Mouse (Mus musculus): Measurements from ENCODE around the gene Spock2. TPM values are rescaled to one million over a fixed set of nuclear protein-coding genes. Genes with fewer than 3 reads are reported as not detected.
"Not testable (repeated sequence)": the region's sequence is repeated elsewhere in the genome, so short reads cannot be mapped to it uniquely, and the experiment has no call there.

The Spock2 gene
- total RNA-seq, 2 experiments from 2014 or later = 493 to 502 TPM

- peak; percentile 67 for DNase-seq
Observed at GRCm38 (mm10) chr10:60148087-60148486, 42.1 kb downstream of the Spock2 start.

DNA sequence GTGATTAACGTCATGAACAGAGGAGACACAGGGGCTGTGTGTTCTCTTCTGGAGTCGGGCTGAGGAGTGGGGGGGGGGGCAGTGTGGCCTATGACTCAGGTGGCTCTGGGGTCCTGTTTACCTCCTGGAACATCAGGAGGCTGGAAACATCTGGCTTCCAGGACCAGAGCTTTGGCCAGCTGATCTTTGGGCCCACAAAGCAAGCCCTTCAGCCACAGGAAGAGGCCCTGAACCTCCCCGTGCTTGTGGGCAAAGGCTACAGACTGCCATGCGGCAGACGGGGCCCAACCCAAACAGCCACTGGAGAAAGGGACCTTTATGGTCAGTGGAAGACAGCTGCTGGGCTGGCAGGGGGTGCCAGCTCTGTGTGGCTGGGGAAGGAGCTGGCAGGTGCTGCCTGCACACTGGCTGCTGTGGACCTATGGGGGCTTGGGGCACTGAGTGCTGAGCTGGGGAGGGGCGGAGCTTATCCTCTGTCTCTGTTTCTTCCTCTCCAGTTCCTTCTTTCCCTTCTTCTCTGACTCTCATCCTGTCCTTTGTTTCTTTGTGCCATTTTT is 45.2 kb downstream of the Spock2 start:
- no peak for DNase-seq

GRCm38 (mm10) chr10:60156016-60156415 is 50.0 kb downstream of the Spock2 start:
- no peak for DNase-seq

- no peak for DNase-seq
Observed at GRCm38 (mm10) chr10:60158144-60158543, 52.1 kb downstream of the Spock2 start.

DNA sequence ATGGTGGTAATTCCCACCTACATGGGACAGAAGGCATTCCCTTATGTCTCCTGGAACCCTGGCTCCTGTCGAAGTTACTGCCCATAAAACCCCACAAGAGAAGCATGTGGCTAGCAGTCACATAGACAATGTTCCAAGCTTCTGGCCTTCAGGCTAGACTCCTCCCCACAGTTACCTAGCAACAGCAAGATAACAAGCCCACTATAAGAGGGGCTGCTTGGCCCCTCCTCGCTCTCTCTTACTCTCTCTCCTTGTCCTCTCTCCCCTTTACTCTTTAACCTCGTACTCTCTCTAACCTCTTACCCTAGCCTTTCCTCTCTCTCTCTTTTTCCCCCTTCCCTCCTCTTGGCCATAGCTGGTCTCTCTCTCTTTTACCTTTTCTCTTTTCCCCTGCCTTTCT is 55.4 kb downstream of the Spock2 start:
- DNase-seq = not testable (repeated sequence)

GRCm38 (mm10) chr10:60162184-60162972 is 56.4 kb downstream of the Spock2 start:
- DNase-seq = not testable (repeated sequence)

DNA sequence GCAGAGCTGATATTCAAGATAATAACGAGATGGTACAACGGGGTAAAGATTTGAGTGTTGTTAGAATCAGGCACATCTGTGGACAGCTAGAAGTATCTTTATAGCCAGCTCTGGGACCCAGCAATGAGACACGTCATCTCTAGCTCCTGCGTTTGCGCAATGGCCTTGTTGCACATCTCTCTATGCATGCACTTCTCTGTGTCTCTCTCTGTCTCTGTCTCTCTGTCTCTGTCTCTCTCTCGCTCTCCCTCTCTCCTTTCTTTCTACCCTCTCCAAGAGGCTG is 56.9 kb downstream of the Spock2 start:
- no peak for DNase-seq

GRCm38 (mm10) chr10:60164869-60165268 is 58.9 kb downstream of the Spock2 start:
- DNase-seq = no peak

DNA sequence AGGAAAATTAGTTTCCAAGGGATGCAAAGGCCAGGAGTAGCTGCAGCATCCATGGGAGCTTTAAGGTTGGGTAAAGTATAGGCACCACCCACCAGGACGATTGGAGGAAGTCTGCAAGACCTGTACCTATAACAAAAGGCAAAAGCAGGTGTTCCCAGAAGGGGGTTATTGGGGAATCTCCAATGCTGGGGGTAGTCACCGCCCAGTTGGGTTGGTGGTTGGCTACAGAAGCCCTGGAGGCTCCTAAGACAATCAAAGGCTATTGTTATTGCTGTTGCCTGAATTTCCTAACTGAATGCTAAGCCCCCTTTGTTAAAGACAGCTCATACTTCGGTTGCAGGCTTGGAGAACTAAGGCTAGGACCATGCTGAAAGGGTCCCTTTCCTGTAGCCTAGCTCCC is 60.0 kb downstream of the Spock2 start:
- DNase-seq = no peak

DNA sequence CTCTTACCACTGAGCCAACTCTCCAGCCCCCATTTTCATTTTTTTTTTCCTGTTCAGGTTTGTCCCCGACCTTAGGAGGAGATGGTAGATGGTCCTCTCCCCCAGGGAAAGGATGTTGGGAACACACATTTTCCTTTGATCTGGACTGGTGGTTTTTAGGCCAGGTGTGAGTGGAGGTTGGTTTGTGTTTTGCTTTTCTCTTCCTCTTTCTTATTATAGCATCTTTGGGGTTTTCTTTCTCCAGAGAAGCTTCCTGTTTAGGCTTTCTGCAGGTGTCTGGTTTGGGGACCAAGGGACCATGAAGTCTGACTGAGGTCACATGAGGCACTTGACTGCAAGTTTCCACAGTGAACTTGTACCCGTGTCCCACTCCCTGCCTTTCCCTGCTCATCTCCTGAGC is 62.3 kb downstream of the Spock2 start:
- DNase-seq = no peak

DNA sequence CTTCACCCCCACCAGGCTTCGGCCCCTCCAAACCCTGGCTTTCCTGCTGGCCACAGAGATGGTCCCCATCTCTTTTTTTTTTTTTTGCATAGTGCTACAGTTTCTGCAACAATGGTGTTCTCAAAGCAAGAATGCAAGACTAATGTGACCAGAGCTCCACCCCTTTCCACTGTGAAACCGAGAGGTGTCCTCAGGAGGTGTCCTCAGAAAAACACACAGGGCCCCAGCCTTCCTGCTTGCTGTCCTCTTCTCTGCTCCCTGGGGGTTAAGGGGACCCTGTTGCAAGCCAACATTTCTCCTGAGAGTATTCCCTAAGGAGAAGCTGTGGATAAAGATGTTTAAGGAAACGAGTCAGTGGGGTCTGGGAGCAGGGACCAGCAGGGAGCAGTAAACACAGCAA is 62.9 kb downstream of the Spock2 start:
- no peak for DNase-seq

DNA sequence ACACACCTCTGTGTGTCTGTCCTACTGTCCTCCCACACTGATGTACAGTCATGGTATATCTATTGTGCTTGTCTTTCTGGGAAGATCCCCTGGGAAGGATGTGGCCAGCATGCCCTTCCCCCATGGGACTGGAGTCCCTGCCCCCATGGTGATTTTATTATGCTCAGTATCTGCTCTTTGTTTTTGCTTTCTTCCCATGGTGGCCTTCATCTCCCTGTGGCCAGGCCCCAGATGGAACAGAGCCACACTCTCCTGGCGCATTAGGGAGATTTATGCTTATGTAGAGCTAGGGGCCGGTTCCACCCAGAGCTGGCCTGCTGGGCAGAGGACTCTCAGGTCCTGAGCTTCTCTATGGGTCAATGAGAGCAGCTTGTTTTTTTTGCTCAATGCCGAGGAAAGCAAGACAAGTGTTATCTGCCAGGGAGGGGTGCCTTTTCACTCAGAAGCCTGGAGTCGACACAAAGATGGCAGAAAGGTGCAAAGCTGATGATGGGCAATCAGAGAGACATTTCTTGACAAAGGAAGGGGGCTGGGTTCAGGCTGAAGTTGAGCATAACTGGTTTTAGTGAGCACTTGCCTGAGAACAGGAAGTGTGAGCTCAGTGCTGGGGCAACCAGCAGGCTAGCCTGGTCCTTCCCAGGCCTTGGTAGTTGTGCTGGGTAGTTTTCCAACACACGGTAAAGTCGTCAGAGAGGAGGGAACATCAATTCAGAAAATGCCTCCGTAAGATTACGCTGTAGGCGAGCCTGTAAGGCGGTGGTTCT is 64.5 kb downstream of the Spock2 start:
- no peak for DNase-seq

DNA sequence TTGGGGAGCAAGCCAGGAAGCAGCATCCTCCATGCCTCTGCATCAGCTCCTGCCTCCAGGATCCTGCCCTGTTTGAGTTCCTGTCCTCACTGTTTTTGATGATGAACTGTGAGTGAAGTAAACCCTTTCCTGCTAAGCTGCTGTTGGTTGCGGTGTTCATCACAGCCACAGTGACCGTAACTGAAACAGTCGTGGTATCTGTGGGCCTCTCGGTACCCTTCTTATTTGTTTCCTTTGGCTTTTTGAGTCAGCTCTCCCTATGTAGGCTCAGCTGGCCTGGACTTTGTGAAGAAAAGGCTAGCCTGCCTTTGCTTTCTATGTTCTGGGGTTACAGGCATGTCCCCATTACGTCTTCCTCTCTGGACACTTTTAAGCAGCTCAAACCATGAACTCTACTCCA is 65.3 kb downstream of the Spock2 start:
- no peak for DNase-seq

DNA sequence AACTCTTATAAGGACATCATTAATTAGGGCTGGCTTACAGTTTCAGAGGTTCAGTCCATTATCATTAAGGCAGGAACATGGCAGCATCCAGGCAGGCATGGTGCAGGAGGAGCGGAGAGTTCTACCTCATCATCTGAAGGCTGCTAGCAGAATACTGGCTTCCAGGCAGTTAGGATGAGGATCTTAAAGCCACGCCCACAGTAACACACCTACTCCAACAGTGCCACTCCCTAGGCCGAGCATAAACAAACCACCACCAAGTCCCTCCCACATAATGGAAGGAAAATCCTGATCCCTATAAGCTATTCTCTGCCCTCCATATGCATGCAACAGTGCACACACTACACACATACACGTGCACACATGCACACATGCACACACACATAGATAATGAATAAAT is 66.3 kb downstream of the Spock2 start:
- DNase-seq = no peak

- peak; percentile 86 to 87 for DNase-seq
Observed at GRCm38 (mm10) chr10:60173035-60173434, 67.0 kb downstream of the Spock2 start.

- no peak for DNase-seq
Observed at GRCm38 (mm10) chr10:60174506-60174905, 68.5 kb downstream of the Spock2 start.

DNA sequence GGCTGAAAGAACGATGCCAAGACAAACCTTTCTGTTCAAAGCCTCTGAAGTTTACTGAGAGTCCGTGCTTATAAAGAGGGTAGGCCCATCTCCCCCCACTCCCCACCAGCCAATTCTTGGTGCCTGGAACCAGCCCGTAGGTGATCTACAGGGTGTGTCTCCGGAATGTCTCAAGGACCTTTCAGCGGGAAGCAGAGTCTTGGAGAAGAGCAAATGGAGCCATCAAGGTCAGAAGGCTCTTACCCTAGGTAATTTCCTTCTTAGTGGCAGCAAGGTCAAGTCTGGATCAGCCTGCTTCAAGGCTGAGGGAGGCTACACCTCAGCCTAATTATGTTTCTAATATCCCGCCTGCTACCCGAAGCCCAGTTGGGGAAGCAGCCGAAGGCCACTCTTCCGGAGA is 69.3 kb downstream of the Spock2 start:
- DNase-seq = not testable (repeated sequence)

Small RNA genes lying within 50 kb of the gene (microRNA-seq; reads per million reads assigned to microRNA genes)
- 2.4 to 2.5 reads per million in 2 experiments for gene Mir6906

Other genes with a start within 250 kb of the Spock2 start
- 10 to 100 TPM; 48.0 to 48.3 TPM for gene Dnajb12, start 226.7 kb upstream of the Spock2 start, total RNA-seq (2021)
- 10 to 100 TPM; 89.5 to 96.2 TPM for gene Ddit4, start 154.4 kb upstream of the Spock2 start, total RNA-seq (2021)
- gene Ascc1, start 103.4 kb upstream of the Spock2 start, total RNA-seq (2021) = 10 to 100 TPM; 14.3 to 18.1 TPM
- 10 to 100 TPM; 69.8 to 71.1 TPM for gene Anapc16, start 103.1 kb upstream of the Spock2 start, total RNA-seq (2021)
- 1 to 10 TPM; 2.2 to 2.8 TPM for gene Chst3, start 113.0 kb downstream of the Spock2 start, total RNA-seq (2021)
- 1,000 to 10,000 TPM; 1,330 to 1,401 TPM for gene Psap, start 171.4 kb downstream of the Spock2 start, total RNA-seq (2021)
- gene Vsir, start 240.6 kb downstream of the Spock2 start, total RNA-seq (2021) = 10 to 100 TPM; 19.8 to 22.9 TPM